Mouse (Mus musculus) forebrain, embryonic 11.5 days (tissue): ENCODE data around the gene Vars. TPM values are rescaled to one million over a fixed set of nuclear protein-coding genes. Genes with fewer than 3 reads are reported as not detected.

ENCODE experiments used
- ATAC-seq: fragments of 200-750 bp; cut with Nextera tagmentation; replicated peaks from 2 replicates; pipeline ENCODE4 v1.8.0; 2017; ENCODE audit warnings: moderate TSS enrichment; ENCODE audit not compliant: low FRiP score
- DNase-seq: peaks from one replicate; pipeline ENCODE4 v3.0.0-alpha.2; 2017; ENCODE audit warnings: low spot score
- H3K27ac ChIP-seq: fragments of 300-500 bp; sonication (generic); 2 replicates; pipeline ENCODE4 v1.5.1; 2014; ENCODE audit warnings: low read depth, low read length
- H3K27me3 ChIP-seq: fragments of 300-500 bp; sonication (generic); 2 replicates; pipeline ENCODE4 v1.6.1; 2014; ENCODE audit warnings: mild to moderate bottlenecking, low read length, mixed read lengths; ENCODE audit not compliant: control insufficient read depth, insufficient read depth
- H3K36me3 ChIP-seq: fragments of 300-500 bp; sonication (generic); 2 replicates; pipeline ENCODE4 v1.6.1; 2014; ENCODE audit warnings: mild to moderate bottlenecking, low read length, moderate library complexity, mixed read lengths; ENCODE audit not compliant: control insufficient read depth, insufficient read depth
- H3K4me1 ChIP-seq: fragments of 300-500 bp; sonication (generic); replicated peaks from 2 replicates; pipeline ENCODE4 v1.6.1; 2014; ENCODE audit warnings: low read length, mixed read lengths; ENCODE audit not compliant: control insufficient read depth, insufficient read depth
- H3K4me2 ChIP-seq: fragments of 300-500 bp; sonication (generic); 2 replicates; pipeline ENCODE4 v1.6.1; 2014; ENCODE audit warnings: low read depth, mild to moderate bottlenecking, low read length, moderate library complexity, mixed read lengths; ENCODE audit not compliant: severe bottlenecking
- H3K4me3 ChIP-seq: fragments of 300-500 bp; sonication (generic); 2 replicates; pipeline ENCODE4 v1.5.1; 2014; ENCODE audit warnings: low read depth, low read length
- H3K9ac ChIP-seq: fragments of 300-500 bp; sonication (generic); 2 replicates; pipeline ENCODE4 v1.6.1; 2014; ENCODE audit warnings: low read length
- H3K9me3 ChIP-seq: fragments of 300-500 bp; sonication (generic); 2 replicates; pipeline ENCODE4 v1.6.1; 2016; ENCODE audit warnings: low read length, mixed read lengths; ENCODE audit not compliant: control insufficient read depth
- WGBS: fragments of 180-500 bp; shearing (Covaris S2); extraction: QIAGEN DNeasy Blood & Tissue Kit; methylation state at CpG from one replicate; pipeline ENCODE4 v1.1.7; 2014; 5-methylcytosine and 5-hydroxymethylcytosine counted together
- polyA plus RNA-seq: library from polyadenylated mRNA; unstranded; fragments of >200 nt; fragmentation: Nextera tagmentation; extraction: Ambion mirVana; gene quantifications from 2 replicates; pipeline ENCODE4 v1.2.1, GENCODE M21; 2014

The Vars gene
- polyA plus RNA-seq, 1 experiment from 2014 or later: 174 TPM

GRCm38 (mm10) chr17:35013221-35013620 is 12.4 kb downstream of the Vars start:
- Histone ChIP-seq H3K4me2 (no peak overlapping the region), H3K4me1 (no peaks in the 10 kb centered on the region), H3K9me3 (no peaks in the 10 kb centered on the region), H3K36me3 (peaks cover 28% of the 10 kb centered on the region), H3K27ac (no peak overlapping the region), H3K27me3 (no peaks in the 10 kb centered on the region), H3K4me3 (no peak overlapping the region), H3K9ac (no peak overlapping the region)
- DNase-seq (no peak), ATAC-seq (no peak)
- 88% methylated on average over 6 of the region's 6 CpGs for WGBS

- no peaks in the 10 kb centered on the region for H3K9me3 ChIP-seq
- no peak overlapping the region for H3K27ac ChIP-seq
- peak; percentile 51 for DNase-seq
- no peak overlapping the region for H3K4me3 ChIP-seq
- no peak overlapping the region for H3K4me2 ChIP-seq
- no peak overlapping the region for H3K9ac ChIP-seq
- peaks cover 28% of the 10 kb centered on the region for H3K36me3 ChIP-seq
- no peaks in the 10 kb centered on the region for H3K27me3 ChIP-seq
- WGBS: 89% methylated on average over 16 of the region's 16 CpGs
- ATAC-seq: no peak
- H3K4me1 ChIP-seq: no peaks in the 10 kb centered on the region
Measured at GRCm38 (mm10) chr17:35015296-35015695, 14.5 kb downstream of the Vars start.

- Histone ChIP-seq H3K9me3 (no peaks in the 10 kb centered on the region), H3K4me2 (no peak within 1 kb of the TSS), H3K27ac (no peak within 1 kb of the TSS), H3K36me3 (peaks cover 21% of the 10 kb centered on the region), H3K27me3 (no peaks in the 10 kb centered on the region), H3K4me3 (no peak within 1 kb of the TSS), H3K9ac (peak within 1 kb of the TSS; percentile 2; the same call in 1 of the 2 replicates), H3K4me1 (peaks cover 2% of the 10 kb centered on the region)
- ATAC-seq: peak; percentile 42
- WGBS: 84% methylated on average over 12 of the region's 12 CpGs
- peak; percentile 65 for DNase-seq
Measured at GRCm38 (mm10) chr17:35016376-35016775, 15.6 kb downstream of the Vars start, which contains the start of gene Vwa7. Vwa7 (plus strand) TSS chr17:35016579.

- no peak overlapping the region for H3K4me3 ChIP-seq
- H3K9me3 ChIP-seq: no peaks in the 10 kb centered on the region
- H3K36me3 ChIP-seq: peaks cover 21% of the 10 kb centered on the region
- H3K4me1 ChIP-seq: peaks cover 6% of the 10 kb centered on the region
- peak; percentile 54 for DNase-seq
- no peak overlapping the region for H3K27ac ChIP-seq
- no peaks in the 10 kb centered on the region for H3K27me3 ChIP-seq
- WGBS: 82% methylated on average over 10 of the region's 10 CpGs
- no peak overlapping the region for H3K4me2 ChIP-seq
- H3K9ac ChIP-seq: no peak overlapping the region
- ATAC-seq: no peak
Measured at GRCm38 (mm10) chr17:35016791-35017705, 16.3 kb downstream of the Vars start.

- H3K9me3 ChIP-seq: no peaks in the 10 kb centered on the region
- no peak overlapping the region for H3K4me3 ChIP-seq
- ATAC-seq (no peak), DNase-seq (peak; percentile 51)
- H3K36me3 ChIP-seq: peaks cover 19% of the 10 kb centered on the region
- no peak overlapping the region for H3K27ac ChIP-seq
- H3K27me3 ChIP-seq: no peaks in the 10 kb centered on the region
- H3K9ac ChIP-seq: no peak overlapping the region
- WGBS: 81% methylated on average over 14 of the region's 14 CpGs
- H3K4me1 ChIP-seq: peaks cover 6% of the 10 kb centered on the region
- no peak overlapping the region for H3K4me2 ChIP-seq
Measured at GRCm38 (mm10) chr17:35017706-35018030, 16.9 kb downstream of the Vars start.

GRCm38 (mm10) chr17:35018171-35018570 is 17.4 kb downstream of the Vars start:
- peak; percentile 46 for DNase-seq
- Histone ChIP-seq H3K27ac (no peak overlapping the region), H3K36me3 (peaks cover 15% of the 10 kb centered on the region), H3K9ac (no peak overlapping the region), H3K4me1 (peaks cover 6% of the 10 kb centered on the region), H3K27me3 (no peaks in the 10 kb centered on the region), H3K4me3 (no peak overlapping the region), H3K4me2 (no peak overlapping the region), H3K9me3 (no peaks in the 10 kb centered on the region)
- 86% methylated on average over 3 of the region's 3 CpGs for WGBS
- no peak for ATAC-seq

- Histone ChIP-seq H3K4me3 (no peak overlapping the region), H3K27ac (no peak overlapping the region), H3K27me3 (no peaks in the 10 kb centered on the region), H3K4me1 (peaks cover 6% of the 10 kb centered on the region), H3K9ac (no peak overlapping the region), H3K36me3 (peaks cover 5% of the 10 kb centered on the region), H3K9me3 (no peaks in the 10 kb centered on the region), H3K4me2 (no peak overlapping the region)
- peak; percentile 55 for DNase-seq
- WGBS: 76% methylated on average over 11 of the region's 11 CpGs
- ATAC-seq: no peak
Measured at GRCm38 (mm10) chr17:35019894-35020293, 19.1 kb downstream of the Vars start.

- no peaks in the 10 kb centered on the region for H3K27me3 ChIP-seq
- H3K27ac ChIP-seq: no peak overlapping the region
- H3K4me2 ChIP-seq: no peak overlapping the region
- DNase-seq: peak; percentile 44
- no peak overlapping the region for H3K4me3 ChIP-seq
- no peak overlapping the region for H3K9ac ChIP-seq
- H3K4me1 ChIP-seq: peaks cover 6% of the 10 kb centered on the region
- H3K36me3 ChIP-seq: peaks cover 5% of the 10 kb centered on the region
- H3K9me3 ChIP-seq: no peaks in the 10 kb centered on the region
- WGBS: 85% methylated on average over 8 of the region's 8 CpGs
- ATAC-seq: no peak
Measured at GRCm38 (mm10) chr17:35020551-35020950, 19.8 kb downstream of the Vars start.
